Mouse (Mus musculus) liver, postnatal 0 days (tissue): ENCODE results near the gene Tshb.

Experiments used
- CTCF ChIP-seq: sonication (generic); IDR thresholded peaks from 2 replicates; pipeline ENCODE4 v1.5.1; 2016; ENCODE audit warnings: antibody characterized with exemption, low read depth
- EP300 ChIP-seq: IDR thresholded peaks from 2 replicates; pipeline ENCODE4 v1.6.1; 2016; ENCODE audit warnings: antibody characterized with exemption, low read depth, mild to moderate bottlenecking

- TF ChIP-seq CTCF (no peak), EP300 (no peak)
These were observed 39.3 kb downstream of the Tshb start for GRCm38 (mm10) chr3:102743202-102743601.
